8 mouse cellular contexts compared by ENCODE assay signal in genomic region chr13:46043016-46043415, GRCm38 (mm10).
A peak's percentile ranks its signal among the peaks of the same experiment; 100 is the strongest.
DNase-seq lines count a peak whose midpoint lies in the region; ATAC-seq and TF ChIP-seq lines count a peak whose summit lies in the region.
"Had no signal": no experiment of that assay in that cellular context is flagged by ENCODE, and none has a peak within 500 bp of the region (broad histone marks: within the 10 kb centered on the region; RNA-seq: fewer than 3 reads in every experiment).

No protein-coding gene starts in this region.

- no peaks in the 10 kb centered on the region for H3K27me3 ChIP-seq in limb, embryonic 15.5 days
- H3K27me3 ChIP-seq in limb, embryonic 10.5 days (ENCODE audit: low read depth, poor library complexity, severe bottlenecking) = no peaks in the 10 kb centered on the region
- H3K27me3 ChIP-seq: embryonic facial prominence, embryonic 13.5 days had no signal

- WGBS in limb, embryonic 15.5 days = 46% methylated on average over 10 of the region's 10 CpGs
- 61% methylated on average over 10 of the region's 10 CpGs for WGBS in limb, embryonic 10.5 days
- 2% methylated on average over 10 of the region's 10 CpGs for WGBS in bone marrow, adult 2 months

- no peak overlapping the region for H3K4me3 ChIP-seq in limb, embryonic 15.5 days
- H3K4me3 ChIP-seq in limb, embryonic 10.5 days = no peak overlapping the region
- peak overlapping the region; percentile 34 for H3K4me3 ChIP-seq in bone marrow, adult 2 months (replicated peaks; ENCODE audit: control insufficient read depth, low read depth, low read length)
- H3K4me3 ChIP-seq: embryonic facial prominence, embryonic 13.5 days had no signal

- H3K9me3 ChIP-seq in limb, embryonic 15.5 days = no peaks in the 10 kb centered on the region
- no peaks in the 10 kb centered on the region for H3K9me3 ChIP-seq in limb, embryonic 10.5 days (replicated peaks)
- H3K9me3 ChIP-seq: embryonic facial prominence, embryonic 13.5 days had no signal

- H3K9ac ChIP-seq in limb, embryonic 15.5 days = no peak overlapping the region
- H3K9ac ChIP-seq: embryonic facial prominence, embryonic 13.5 days had no signal

- 0 out of 2 replicates have a peak, but pooled peaks cover 3% of the 10 kb centered on the region for H3K4me1 ChIP-seq in limb, embryonic 15.5 days
- no peaks in the 10 kb centered on the region for H3K4me1 ChIP-seq in limb, embryonic 10.5 days
- no peaks in the 10 kb centered on the region for H3K4me1 ChIP-seq in bone marrow, adult 2 months (ENCODE audit: control insufficient read depth, insufficient read depth, low read length)
- H3K4me1 ChIP-seq: embryonic facial prominence, embryonic 13.5 days had no signal

- no peak overlapping the region for H3K27ac ChIP-seq in limb, embryonic 15.5 days
- no peak overlapping the region for H3K27ac ChIP-seq in limb, embryonic 10.5 days
- H3K27ac ChIP-seq in bone marrow, adult 2 months (ENCODE audit: control insufficient read depth, insufficient read depth, low read depth, low read length, poor library complexity) = no peak overlapping the region
- H3K27ac ChIP-seq: embryonic facial prominence, embryonic 13.5 days had no signal

- no peak for TF ChIP-seq POLR2A in bone marrow, adult 2 months (IDR thresholded peaks at IDR 0.05; ENCODE audit: borderline replicate concordance, control insufficient read depth, low read depth, low read length)

- no peak for DNase-seq in limb, embryonic 10.5 days (ENCODE audit: low spot score)
- peak; percentile 41 for DNase-seq in lung, postnatal 25 days (ENCODE audit: low spot score)
- peak; percentile 12 for DNase-seq in thymus, postnatal 4 days
- no peak for DNase-seq in cerebellum, adult 8-10 months

- 0 out of 2 replicates have a peak overlapping the region, but pooled peaks have one; percentile 10 for H3K4me2 ChIP-seq in limb, embryonic 15.5 days
- H3K4me2 ChIP-seq: embryonic facial prominence, embryonic 13.5 days had no signal

- ATAC-seq in limb, embryonic 15.5 days (ENCODE audit: insufficient number of reproducible peaks, low FRiP score, low TSS enrichment, low read depth) = no peak
- ATAC-seq in hematopoietic stem cell, adult 5-6 weeks (replicated peaks in 1 of 2; ENCODE audit: insufficient read depth in 1 of 2, low FRiP score in 2 of 2, low TSS enrichment in 1 of 2, low read depth in 1 of 2, poor library complexity in 2 of 2, severe bottlenecking in 2 of 2) = peak; percentile 68 to 72; a peak in 3 of 4 replicates

- no peaks in the 10 kb centered on the region for H3K36me3 ChIP-seq in limb, embryonic 15.5 days
- no peaks in the 10 kb centered on the region for H3K36me3 ChIP-seq in limb, embryonic 10.5 days
- H3K36me3 ChIP-seq: embryonic facial prominence, embryonic 13.5 days had no signal

- no peak for TF ChIP-seq CTCF in bone marrow, adult 2 months (IDR thresholded peaks at IDR 0.05; ENCODE audit: control insufficient read depth, insufficient read depth, low read length)

Comparison
In these comparisons a context has a peak if more than half of its experiments do, and no peak if none do; other contexts are left out.
1. DNase-seq: peak in lung, postnatal 25 days (single experiment) and thymus, postnatal 4 days (single experiment); none in limb, embryonic 10.5 days (single experiment) and cerebellum, adult 8-10 months (single experiment).